Mouse (Mus musculus) midbrain, postnatal 0 days (tissue): Measurements from ENCODE around the gene Rnf5. TPM values are rescaled to one million over a fixed set of nuclear protein-coding genes. Genes with fewer than 3 reads are reported as not detected.

Experiments
- ATAC-seq: fragments of 200-750 bp; cut with Nextera tagmentation; 2 replicates; pipeline ENCODE4 v1.8.0; 2017; ENCODE audit warnings: moderate number of reproducible peaks, mild to moderate bottlenecking, moderate TSS enrichment, moderate library complexity; ENCODE audit not compliant: low FRiP score
- DNase-seq: peaks from one replicate; pipeline ENCODE4 v3.0.0-alpha.2; 2015; ENCODE audit warnings: low spot score
- H3K27ac ChIP-seq: fragments of 300-500 bp; sonication (generic); 2 replicates; pipeline ENCODE4 v1.5.1; 2014; ENCODE audit warnings: low read depth, mild to moderate bottlenecking, low read length, mixed read lengths
- H3K27me3 ChIP-seq: fragments of 300-500 bp; sonication (generic); 2 replicates; pipeline ENCODE4 v1.6.1; 2014; ENCODE audit warnings: low read length, control low read depth, mixed read lengths; ENCODE audit not compliant: insufficient read depth
- H3K36me3 ChIP-seq: fragments of 300-500 bp; sonication (generic); 2 replicates; pipeline ENCODE4 v1.6.1; 2014; ENCODE audit warnings: low read length, control low read depth, mixed read lengths; ENCODE audit not compliant: insufficient read depth
- H3K4me1 ChIP-seq: fragments of 300-500 bp; sonication (generic); 2 replicates; pipeline ENCODE4 v1.6.1; 2014; ENCODE audit warnings: mild to moderate bottlenecking, control low read depth, antibody characterized with exemption, low read length, mixed read lengths; ENCODE audit not compliant: insufficient read depth
- H3K4me2 ChIP-seq: fragments of 300-500 bp; sonication (generic); 2 replicates; pipeline ENCODE4 v1.6.1; 2014; ENCODE audit warnings: low read depth, mild to moderate bottlenecking, low read length, mixed read lengths; ENCODE audit not compliant: poor library complexity, severe bottlenecking
- H3K4me3 ChIP-seq: fragments of 300-500 bp; sonication (generic); 2 replicates; pipeline ENCODE4 v1.5.1; 2014; ENCODE audit warnings: low read depth, mild to moderate bottlenecking, low read length, moderate library complexity
- H3K9ac ChIP-seq: fragments of 300-500 bp; sonication (generic); replicated peaks from 2 replicates; pipeline ENCODE4 v1.6.1; 2014; ENCODE audit warnings: mild to moderate bottlenecking, low read length, moderate library complexity, mixed read lengths; ENCODE audit not compliant: poor library complexity, severe bottlenecking
- H3K9me3 ChIP-seq: fragments of 300-500 bp; sonication (generic); 2 replicates; pipeline ENCODE4 v1.6.1; 2016; ENCODE audit warnings: low read length, control low read depth
- CTCF ChIP-seq: IDR thresholded peaks from 2 replicates; pipeline ENCODE4 v1.5.1; 2016; ENCODE audit warnings: antibody characterized with exemption, mild to moderate bottlenecking
- WGBS: fragments of 180-500 bp; shearing (Covaris S2); extraction: QIAGEN DNeasy Blood & Tissue Kit; methylation state at CpG from one replicate; pipeline ENCODE4 v1.1.7; 2014; 5-methylcytosine and 5-hydroxymethylcytosine counted together
- polyA plus RNA-seq: library from polyadenylated mRNA; unstranded; fragments of >200 nt; fragmentation: Nextera tagmentation; extraction: Ambion mirVana; gene quantifications from 2 replicates; pipeline ENCODE4 v1.2.1, GENCODE M21; 2015
- total RNA-seq: library from RNA; depleted of rRNA; stranded (reverse); fragments of >200 nt; gene quantifications from 2 replicates; pipeline ENCODE4 v1.2.3, GENCODE M21; 2014; rRNA removed

The Rnf5 gene
- total and polyA plus RNA-seq, 2 experiments from 2014 or later: 59.0 to 236 TPM

GRCm38 (mm10) chr17:34556406-34556805 is 47.1 kb downstream of the Rnf5 start:
- DNase-seq: no peak
- Histone ChIP-seq H3K4me3 (no peak overlapping the region), H3K9me3 (no peaks in the 10 kb centered on the region), H3K36me3 (no peaks in the 10 kb centered on the region), H3K4me2 (no peak overlapping the region), H3K27me3 (0 out of 2 replicates have a peak, but pooled peaks cover 3% of the 10 kb centered on the region), H3K27ac (no peak overlapping the region), H3K4me1 (no peaks in the 10 kb centered on the region), H3K9ac (no peak overlapping the region)
- ATAC-seq: no peak
- no peak for TF ChIP-seq CTCF
- WGBS: 88% methylated on average over 8 of the region's 8 CpGs

GRCm38 (mm10) chr17:34555483-34555882 is 48.0 kb downstream of the Rnf5 start:
- no peak overlapping the region for H3K27ac ChIP-seq
- TF ChIP-seq CTCF: peak; percentile 87
- peak; percentile 28 for DNase-seq
- H3K4me1 ChIP-seq: no peaks in the 10 kb centered on the region
- no peak overlapping the region for H3K4me3 ChIP-seq
- no peaks in the 10 kb centered on the region for H3K9me3 ChIP-seq
- no peaks in the 10 kb centered on the region for H3K36me3 ChIP-seq
- 31% methylated on average over 5 of the region's 5 CpGs for WGBS
- H3K27me3 ChIP-seq: 0 out of 2 replicates have a peak, but pooled peaks cover 3% of the 10 kb centered on the region
- no peak overlapping the region for H3K4me2 ChIP-seq
- H3K9ac ChIP-seq: no peak overlapping the region
- no peak for ATAC-seq

Other genes starting within 250 kb of the Rnf5 start
- not detected in 2 replicates for gene Btnl2, start 248.9 kb downstream of the Rnf5 start, total RNA-seq
- not detected in 2 replicates for gene Btnl2, start 248.9 kb downstream of the Rnf5 start, polyA plus RNA-seq
- gene Btnl1, start 226.6 kb downstream of the Rnf5 start, total RNA-seq: not detected in 2 replicates
- not detected in 2 replicates for gene Btnl1, start 226.6 kb downstream of the Rnf5 start, polyA plus RNA-seq
- 2.0 and 9.2 TPM in 2 replicates for gene BC051142, start 204.9 kb downstream of the Rnf5 start, total RNA-seq
- 6.7 and 7.8 TPM in 2 replicates for gene BC051142, start 204.9 kb downstream of the Rnf5 start, polyA plus RNA-seq
- gene Btnl4, start 126.4 kb downstream of the Rnf5 start, total RNA-seq: not detected in 2 replicates
- gene Btnl4, start 126.4 kb downstream of the Rnf5 start, polyA plus RNA-seq: not detected in 2 replicates
- gene Btnl6, start 86.3 kb downstream of the Rnf5 start, total RNA-seq: not detected in 2 replicates
- gene Btnl6, start 86.3 kb downstream of the Rnf5 start, polyA plus RNA-seq: not detected in 2 replicates
- gene Notch4, start 39.4 kb downstream of the Rnf5 start, total RNA-seq: 8.8 and 44.3 TPM in 2 replicates
- 3.8 and 6.1 TPM in 2 replicates for gene Notch4, start 39.4 kb downstream of the Rnf5 start, polyA plus RNA-seq
- 1.2 and 4.4 TPM in 2 replicates for gene Gpsm3, start 13.9 kb downstream of the Rnf5 start, total RNA-seq
- 5.5 and 6.9 TPM in 2 replicates for gene Gpsm3, start 13.9 kb downstream of the Rnf5 start, polyA plus RNA-seq
- 84.8 and 95.6 TPM in 2 replicates for gene Pbx2, start 12.4 kb downstream of the Rnf5 start, total RNA-seq
- 9.5 and 9.6 TPM in 2 replicates for gene Pbx2, start 12.4 kb downstream of the Rnf5 start, polyA plus RNA-seq
- gene Ager, start 5.8 kb downstream of the Rnf5 start, total RNA-seq: 1.7 and 2.1 TPM in 2 replicates
- 1.6 and 2.0 TPM in 2 replicates for gene Ager, start 5.8 kb downstream of the Rnf5 start, polyA plus RNA-seq
- 265 and 383 TPM in 2 replicates for gene Agpat1, start 572 bp upstream of the Rnf5 start, total RNA-seq
- gene Agpat1, start 572 bp upstream of the Rnf5 start, polyA plus RNA-seq: 103 and 106 TPM in 2 replicates
- 3.2 and 6.0 TPM in 2 replicates for gene Egfl8, start 12.3 kb upstream of the Rnf5 start, total RNA-seq
- 4.9 and 5.0 TPM in 2 replicates for gene Egfl8, start 12.3 kb upstream of the Rnf5 start, polyA plus RNA-seq
- gene Ppt2, start 24.8 kb upstream of the Rnf5 start, total RNA-seq: 21.1 and 31.0 TPM in 2 replicates
- 18.0 and 20.8 TPM in 2 replicates for gene Ppt2, start 24.8 kb upstream of the Rnf5 start, polyA plus RNA-seq
- gene Prrt1, start 25.8 kb upstream of the Rnf5 start, total RNA-seq: 9.1 and 15.1 TPM in 2 replicates
- gene Prrt1, start 25.8 kb upstream of the Rnf5 start, polyA plus RNA-seq: 13.3 and 14.0 TPM in 2 replicates
- gene Fkbpl, start 41.1 kb upstream of the Rnf5 start, total RNA-seq: 6.2 and 7.2 TPM in 2 replicates
- gene Fkbpl, start 41.1 kb upstream of the Rnf5 start, polyA plus RNA-seq: 10.7 and 12.9 TPM in 2 replicates
- 47.9 and 57.4 TPM in 2 replicates for gene Atf6b, start 43.5 kb upstream of the Rnf5 start, total RNA-seq
- 83.0 and 86.0 TPM in 2 replicates for gene Atf6b, start 43.5 kb upstream of the Rnf5 start, polyA plus RNA-seq
- 3.5 and 4.2 TPM in 2 replicates for gene Tnxb, start 66.8 kb upstream of the Rnf5 start, total RNA-seq
- 0.26 and 0.30 TPM in 2 replicates for gene Tnxb, start 66.8 kb upstream of the Rnf5 start, polyA plus RNA-seq
- 1.2 and 1.5 TPM in 2 replicates for gene C4b, start 140.2 kb upstream of the Rnf5 start, total RNA-seq
- 0.67 and 0.76 TPM in 2 replicates for gene C4b, start 140.2 kb upstream of the Rnf5 start, polyA plus RNA-seq
- not detected in 2 replicates for gene Cyp21a1, start 200.9 kb upstream of the Rnf5 start, total RNA-seq
- gene Cyp21a1, start 200.9 kb upstream of the Rnf5 start, polyA plus RNA-seq: not detected in 2 replicates
- gene Stk19, start 233.3 kb upstream of the Rnf5 start, total RNA-seq: 25.8 and 30.4 TPM in 2 replicates
- gene Stk19, start 233.3 kb upstream of the Rnf5 start, polyA plus RNA-seq: 48.6 and 50.3 TPM in 2 replicates
- 34.5 and 40.7 TPM in 2 replicates for gene Dxo, start 233.3 kb upstream of the Rnf5 start, total RNA-seq
- 56.4 and 59.1 TPM in 2 replicates for gene Dxo, start 233.3 kb upstream of the Rnf5 start, polyA plus RNA-seq
- 81.5 and 98.8 TPM in 2 replicates for gene Skiv2l, start 246.5 kb upstream of the Rnf5 start, total RNA-seq
- gene Skiv2l, start 246.5 kb upstream of the Rnf5 start, polyA plus RNA-seq: 45.1 and 50.2 TPM in 2 replicates
- 33.1 and 35.1 TPM in 2 replicates for gene Nelfe, start 246.7 kb upstream of the Rnf5 start, total RNA-seq
- gene Nelfe, start 246.7 kb upstream of the Rnf5 start, polyA plus RNA-seq: 57.7 and 60.2 TPM in 2 replicates